Mouse (Mus musculus) megakaryocyte-erythroid progenitor cell, adult 5 weeks (primary cell): ENCODE data around the gene Adh6a. TPM values are rescaled to one million over a fixed set of nuclear protein-coding genes. Genes with fewer than 3 reads are reported as not detected.

Experiments
- polyA plus RNA-seq: library from polyadenylated mRNA; stranded (reverse); fragments of >175 nt; gene quantifications from 2 replicates; pipeline ENCODE4 v1.2.3, GENCODE M21; 2012

The Adh6a gene
- polyA plus RNA-seq, result not detected in 2 replicates

DNA sequence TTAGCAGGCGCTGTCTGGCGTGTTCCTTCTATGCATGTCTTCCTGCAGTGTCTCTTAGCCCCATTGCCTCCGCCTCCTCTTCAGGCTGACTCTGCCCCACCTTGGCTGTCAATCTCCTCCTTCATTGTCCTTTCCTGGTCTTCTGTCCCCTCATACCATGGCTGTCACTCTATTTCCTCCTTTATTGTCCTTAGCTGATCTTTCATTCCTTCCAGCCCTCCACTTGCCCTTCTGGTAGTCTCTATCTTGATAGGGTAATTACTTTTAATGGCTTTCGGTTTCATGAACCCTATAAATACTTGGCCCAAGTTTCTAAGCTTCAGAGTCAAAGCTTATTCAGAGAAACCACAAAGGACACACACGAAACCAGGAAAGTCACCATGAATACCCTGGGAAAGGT is at the start of gene Adh6a:
TSS of gene Adh6a (plus strand) at position 322 of the 400 bp plus-strand sequence.

DNA sequence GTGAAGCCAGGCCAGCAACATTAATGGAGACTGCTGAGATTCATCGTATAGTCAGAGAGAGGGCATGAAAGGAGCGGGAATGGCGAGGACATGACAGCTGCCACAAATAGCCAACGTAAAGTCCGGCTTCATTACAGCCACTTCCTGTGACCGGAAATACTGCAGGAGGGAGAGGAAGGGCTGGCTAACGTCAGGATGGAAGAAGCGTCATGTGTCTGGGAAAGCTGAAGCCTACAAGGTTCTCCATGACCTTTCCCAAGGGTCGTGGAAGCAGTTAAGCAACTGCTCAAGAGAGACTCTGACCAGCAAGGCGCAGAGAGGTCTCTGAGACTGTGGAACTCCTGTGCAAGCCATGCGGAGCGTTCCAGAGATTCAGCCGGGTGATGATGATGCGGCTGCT is 28.4 kb downstream of the Adh6a start, which contains the start of gene Adh6b:
TSS of gene Adh6b (plus strand) at position 305 of the 400 bp plus-strand sequence.

Other genes with a start within 250 kb of the Adh6a start
- gene 1110002E22Rik, start 248.2 kb upstream of the Adh6a start, polyA plus RNA-seq, result 0.03 and 0.05 TPM in 2 replicates
- not detected in 2 replicates for gene Gm5105, start 245.9 kb upstream of the Adh6a start, polyA plus RNA-seq
- 1.8 and 2.6 TPM in 2 replicates for gene Trmt10a, start 169.8 kb upstream of the Adh6a start, polyA plus RNA-seq
- gene Mttp, start 168.3 kb upstream of the Adh6a start, polyA plus RNA-seq, result 0.38 and 0.98 TPM in 2 replicates
- gene 4930579F01Rik, start 119.5 kb upstream of the Adh6a start, polyA plus RNA-seq, result not detected in 2 replicates
- gene Adh7, start 95.5 kb upstream of the Adh6a start, polyA plus RNA-seq, result not detected in 2 replicates
- 0.14 TPM in 1 of 2 replicates, not detected in the other for gene Adh1, start 52.3 kb upstream of the Adh6a start, polyA plus RNA-seq
- not detected in 2 replicates for gene Adh6b, start 28.5 kb downstream of the Adh6a start, polyA plus RNA-seq
- gene Adh4, start 102.2 kb downstream of the Adh6a start, polyA plus RNA-seq, result not detected in 2 replicates
- 20.0 and 20.1 TPM in 2 replicates for gene Adh5, start 129.8 kb downstream of the Adh6a start, polyA plus RNA-seq
- 17.7 and 18.4 TPM in 2 replicates for gene Metap1, start 176.2 kb downstream of the Adh6a start, polyA plus RNA-seq
- gene Eif4e, start 212.9 kb downstream of the Adh6a start, polyA plus RNA-seq, result 12.5 and 22.6 TPM in 2 replicates